Mouse (Mus musculus): Measurements from ENCODE around the gene Armc5.

DNA sequence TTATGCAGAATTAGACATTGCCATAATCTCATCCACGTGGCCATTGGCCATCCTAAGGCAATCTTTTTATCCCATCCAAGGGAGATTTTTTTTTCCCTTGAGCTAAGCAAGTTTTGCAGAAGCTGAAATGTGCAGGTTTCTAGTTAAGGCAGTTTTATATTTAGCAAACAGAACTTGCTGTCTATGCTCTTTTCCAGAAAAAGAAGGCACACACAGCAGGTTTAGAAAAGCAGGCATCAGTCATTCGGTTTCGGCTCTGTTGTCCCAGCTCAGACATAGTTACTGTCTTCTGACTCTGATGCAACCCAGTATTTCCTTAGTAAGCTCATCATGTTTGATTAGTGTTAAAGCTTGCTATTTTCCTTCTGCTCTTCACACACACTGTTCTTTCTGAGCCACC lies 16.2 kb upstream of the Armc5 start:
- TF ChIP-seq CTCF (IDR thresholded peaks at IDR 0.05; ENCODE audit: extremely low read depth, insufficient read length, insufficient replicate concordance, low read depth, low read length) (no peak), POLR2A (IDR thresholded peaks at IDR 0.05; ENCODE audit: low read depth, low read length) (no peak)
